Mouse (Mus musculus) T-helper 17 cell (primary cell): ENCODE measurements around the gene Bcas3.

Source experiments
- in situ Hi-C, 2 experiments: fragments of 300-600 bp; cut with MboI, MseI; formaldehyde crosslinking; loops; 1 replicate in 1 of 2; 2 replicates in 1 of 2; pipeline ENCODE4 v1.15.1; 2025; ENCODE audit warnings: high pct_unique_total_duplicates in 2 of 2

The Bcas3 gene

DNA sequence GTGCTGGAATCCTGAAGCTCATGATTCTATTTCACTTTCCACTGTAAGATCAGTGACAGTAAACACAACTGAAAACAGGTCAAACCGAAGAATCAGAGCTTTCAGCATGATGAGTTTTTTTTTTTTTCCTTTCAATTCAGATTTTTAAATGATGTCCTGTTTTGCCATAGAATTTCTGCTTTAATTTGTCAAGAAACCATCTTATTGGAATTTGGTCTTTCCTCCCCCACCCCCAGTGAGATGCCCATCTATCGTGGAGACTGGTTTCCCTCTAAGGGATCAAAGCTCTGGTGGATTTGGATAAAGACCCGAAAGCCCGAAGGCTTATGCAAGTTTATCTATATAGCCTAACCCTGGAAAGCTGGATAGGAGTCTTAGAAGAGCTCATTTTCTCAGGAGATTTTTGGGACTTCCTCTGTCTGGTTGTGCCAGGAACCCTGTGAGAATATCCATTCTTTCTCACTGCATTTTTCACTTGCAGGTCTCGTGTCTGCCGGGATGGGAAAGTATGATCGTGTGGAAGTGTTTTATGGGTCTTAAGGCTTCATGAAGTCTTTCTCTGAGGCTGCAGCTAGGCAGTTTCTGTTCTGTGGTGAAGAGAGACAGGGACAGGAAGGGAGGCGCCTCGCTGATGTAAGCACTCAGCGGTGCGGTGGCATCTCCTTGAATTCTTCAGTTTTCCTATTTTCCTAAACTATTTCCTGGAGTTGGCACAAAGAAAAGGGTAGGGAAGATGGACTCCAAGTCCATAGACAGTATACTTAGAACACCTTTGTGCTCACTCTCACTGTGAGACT is 173.2 kb downstream of the Bcas3 start:
- in situ Hi-C loops = loop anchor here in 1 of 2 experiments (5.0 kb wide), 1 partner anchor 296 kb away; no protein-coding TSS in a partner anchor

GRCm38 (mm10) chr11:85527261-85527660 is 174.3 kb downstream of the Bcas3 start:
- in situ Hi-C loops = loop anchor here in 1 of 2 experiments (5.0 kb wide), 1 partner anchor 295 kb away; no protein-coding TSS in a partner anchor

DNA sequence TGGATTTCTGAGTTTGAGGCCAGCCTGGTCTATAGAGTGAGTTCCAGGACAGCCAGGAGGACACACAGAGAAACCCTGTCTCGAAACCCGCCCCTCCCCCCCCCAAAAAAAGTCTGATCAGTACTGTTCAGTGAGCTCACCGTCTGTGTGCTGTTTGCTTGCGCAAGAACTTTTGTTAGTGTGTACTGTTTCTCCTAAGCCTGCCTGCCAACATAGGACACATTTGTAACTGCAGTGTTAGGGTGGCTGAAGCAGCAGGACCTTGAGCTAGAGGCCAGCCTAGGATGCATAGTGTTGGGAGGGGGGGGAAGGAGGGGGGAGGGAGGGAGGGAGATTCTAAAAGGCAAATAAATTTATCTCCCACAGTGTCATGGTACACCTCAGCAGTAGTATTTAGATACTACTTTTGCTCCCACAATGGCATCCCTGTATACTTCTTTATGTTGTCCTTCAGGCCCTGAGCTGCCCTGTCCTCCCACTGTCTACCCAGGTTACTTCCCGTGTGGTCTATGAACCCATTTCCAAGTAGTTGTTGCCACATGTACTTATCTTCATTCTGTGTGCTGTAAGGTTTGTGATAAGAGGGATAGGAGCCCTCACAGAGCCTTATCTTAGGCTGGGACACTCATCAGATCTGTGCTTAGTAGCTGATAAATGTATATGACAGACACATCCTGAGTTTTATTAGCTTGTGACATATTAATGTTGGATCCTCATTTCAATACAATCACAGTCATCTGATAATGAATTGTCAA is 176.7 kb downstream of the Bcas3 start:
- in situ Hi-C loops = loop anchor here in 1 of 2 experiments (5.0 kb wide), 1 partner anchor 293 kb away; no protein-coding TSS in a partner anchor

GRCm38 (mm10) chr11:85540989-85541388 is 188.0 kb downstream of the Bcas3 start:
- in situ Hi-C loops = no loop called here

- in situ Hi-C loops = no loop called here
Measured at GRCm38 (mm10) chr11:85543311-85543710, 190.3 kb downstream of the Bcas3 start.

DNA sequence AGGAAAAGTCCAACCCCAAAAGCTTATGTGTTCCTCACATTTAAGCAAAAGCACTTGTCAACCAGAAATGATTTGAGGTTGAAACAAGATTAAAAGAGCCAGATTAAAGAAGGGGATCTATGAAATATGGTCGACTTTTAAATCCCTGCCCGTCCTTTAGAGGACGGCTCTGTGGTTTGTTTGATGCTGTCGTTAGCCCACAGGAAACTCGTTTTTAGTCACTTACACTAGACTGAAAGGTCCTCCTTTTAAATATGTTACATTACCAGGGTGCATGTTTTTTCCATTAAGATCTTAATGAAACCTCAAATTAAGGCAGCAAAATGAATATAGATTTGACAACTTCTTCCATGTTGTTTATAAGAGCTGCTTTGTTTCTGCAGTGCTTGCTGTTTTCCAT is 192.6 kb downstream of the Bcas3 start:
- in situ Hi-C loops = no loop called here

GRCm38 (mm10) chr11:85547966-85548365 is 195.0 kb downstream of the Bcas3 start:
- in situ Hi-C loops = no loop called here

DNA sequence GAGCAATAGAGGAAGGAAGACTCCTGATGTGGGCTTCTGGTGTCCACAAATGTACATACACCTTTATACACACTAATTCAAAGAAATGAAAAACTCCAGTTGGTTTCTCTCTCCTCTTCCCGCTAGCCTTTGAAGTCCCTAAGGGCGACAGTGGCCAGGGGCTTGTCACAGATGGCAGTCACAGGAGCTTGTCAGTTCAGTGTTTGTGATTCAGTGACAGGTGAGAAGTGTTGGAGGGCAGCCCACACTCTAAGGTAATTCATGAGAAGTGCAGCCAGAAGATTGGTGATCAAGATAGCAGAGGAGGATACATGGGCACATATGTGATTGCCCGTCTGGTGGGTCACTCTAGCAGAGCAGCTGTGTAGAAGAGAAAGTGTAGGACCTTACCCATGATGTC is 196.7 kb downstream of the Bcas3 start:
- in situ Hi-C loops = loop anchor here in 1 of 2 experiments (25.0 kb wide), 1 partner anchor 1713 kb away; no protein-coding TSS in a partner anchor

DNA sequence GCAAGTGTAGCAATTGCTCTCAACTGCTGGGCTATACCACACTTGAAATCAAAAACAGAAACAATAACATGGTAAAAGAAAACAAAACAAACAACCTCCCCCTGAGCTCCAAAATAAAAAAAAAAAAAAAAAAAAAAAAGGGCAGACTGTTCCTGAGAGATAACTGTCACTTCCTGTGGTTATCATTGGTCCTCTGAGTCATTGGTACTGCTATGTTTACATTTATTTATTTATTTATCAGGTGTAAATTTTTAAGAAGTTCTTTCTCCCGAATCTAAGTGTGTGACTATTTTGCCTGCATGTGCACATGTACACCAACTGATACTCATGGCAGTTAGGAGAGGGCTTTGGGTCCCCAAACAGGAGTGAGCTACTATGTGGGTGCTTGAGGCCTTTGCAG is 202.1 kb downstream of the Bcas3 start:
- in situ Hi-C loops = loop anchor here in 1 of 2 experiments (25.0 kb wide), 1 partner anchor 1707 kb away; no protein-coding TSS in a partner anchor

DNA sequence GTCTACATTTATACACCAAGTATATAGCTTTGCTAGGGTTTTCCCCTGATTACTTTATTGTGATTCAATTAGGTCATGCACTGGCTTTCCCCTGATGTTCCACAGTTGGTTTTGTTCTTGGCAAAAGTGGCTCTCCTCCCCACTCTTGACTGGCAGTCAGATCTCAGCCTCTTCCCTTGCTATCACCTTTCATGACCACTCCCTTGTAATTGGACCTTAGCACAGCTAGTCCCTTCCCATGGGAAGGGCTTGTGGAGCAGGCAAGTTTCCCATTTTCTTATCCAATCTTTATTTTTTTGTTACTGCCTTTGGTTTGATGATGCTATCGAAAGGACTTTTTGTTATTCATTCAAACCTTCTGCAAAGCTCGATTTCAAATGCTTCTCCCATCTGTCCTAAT is 202.8 kb downstream of the Bcas3 start:
- in situ Hi-C loops = loop anchor here in 1 of 2 experiments (25.0 kb wide), 1 partner anchor 1707 kb away; no protein-coding TSS in a partner anchor

DNA sequence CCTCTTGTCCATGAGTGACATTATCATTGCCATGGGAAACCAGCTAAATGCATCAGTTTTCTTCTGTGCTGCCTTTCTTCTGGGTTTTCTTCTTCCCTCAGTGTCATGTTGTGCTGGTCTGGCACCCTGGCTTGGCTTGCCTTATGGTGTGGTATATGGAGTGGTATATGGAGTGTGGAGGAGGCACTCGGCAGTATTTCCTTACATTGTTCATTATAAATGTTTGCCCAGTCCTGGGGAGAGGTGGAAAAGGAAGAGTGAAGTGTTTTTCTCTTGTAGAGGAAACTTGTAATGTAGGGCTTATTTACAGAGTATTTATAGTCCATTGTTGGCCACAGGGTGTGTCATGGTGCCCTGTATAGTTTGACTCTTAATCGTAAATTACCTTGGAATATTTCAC is 212.1 kb downstream of the Bcas3 start:
- in situ Hi-C loops = loop anchor here in 1 of 2 experiments (25.0 kb wide), 1 partner anchor 1697 kb away; no protein-coding TSS in a partner anchor

DNA sequence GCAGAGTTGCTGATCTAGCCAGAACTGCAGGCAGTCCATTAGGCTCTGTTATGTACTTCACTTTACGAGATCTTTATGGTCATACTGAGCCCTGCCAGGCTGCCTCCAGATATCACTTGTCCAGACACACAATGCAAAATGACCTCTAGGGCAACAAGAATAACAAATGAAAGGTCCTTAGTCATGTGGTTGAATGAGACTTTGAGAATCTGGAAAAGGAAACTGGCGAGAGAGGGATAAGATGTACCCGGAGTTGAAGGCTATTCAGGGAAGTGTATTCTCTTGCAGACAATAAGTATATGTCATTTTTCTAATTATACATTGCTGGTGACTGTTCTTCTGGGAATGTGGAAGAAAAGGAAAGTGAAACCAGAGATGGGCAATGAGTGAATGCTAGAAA is 218.1 kb downstream of the Bcas3 start:
- in situ Hi-C loops = loop anchor here in 1 of 2 experiments (25.0 kb wide), 1 partner anchor 1691 kb away; no protein-coding TSS in a partner anchor

GRCm38 (mm10) chr11:85571936-85572335 is 219.0 kb downstream of the Bcas3 start:
- in situ Hi-C loops = loop anchor here in 1 of 2 experiments (25.0 kb wide), 1 partner anchor 1690 kb away; no protein-coding TSS in a partner anchor

GRCm38 (mm10) chr11:85572590-85572989 is 219.6 kb downstream of the Bcas3 start:
- in situ Hi-C loops = loop anchor here in 1 of 2 experiments (25.0 kb wide), 1 partner anchor 1690 kb away; no protein-coding TSS in a partner anchor

GRCm38 (mm10) chr11:85574496-85574895 is 221.5 kb downstream of the Bcas3 start:
- in situ Hi-C loops = loop anchor here in 1 of 2 experiments (25.0 kb wide), 1 partner anchor 1688 kb away; no protein-coding TSS in a partner anchor

DNA sequence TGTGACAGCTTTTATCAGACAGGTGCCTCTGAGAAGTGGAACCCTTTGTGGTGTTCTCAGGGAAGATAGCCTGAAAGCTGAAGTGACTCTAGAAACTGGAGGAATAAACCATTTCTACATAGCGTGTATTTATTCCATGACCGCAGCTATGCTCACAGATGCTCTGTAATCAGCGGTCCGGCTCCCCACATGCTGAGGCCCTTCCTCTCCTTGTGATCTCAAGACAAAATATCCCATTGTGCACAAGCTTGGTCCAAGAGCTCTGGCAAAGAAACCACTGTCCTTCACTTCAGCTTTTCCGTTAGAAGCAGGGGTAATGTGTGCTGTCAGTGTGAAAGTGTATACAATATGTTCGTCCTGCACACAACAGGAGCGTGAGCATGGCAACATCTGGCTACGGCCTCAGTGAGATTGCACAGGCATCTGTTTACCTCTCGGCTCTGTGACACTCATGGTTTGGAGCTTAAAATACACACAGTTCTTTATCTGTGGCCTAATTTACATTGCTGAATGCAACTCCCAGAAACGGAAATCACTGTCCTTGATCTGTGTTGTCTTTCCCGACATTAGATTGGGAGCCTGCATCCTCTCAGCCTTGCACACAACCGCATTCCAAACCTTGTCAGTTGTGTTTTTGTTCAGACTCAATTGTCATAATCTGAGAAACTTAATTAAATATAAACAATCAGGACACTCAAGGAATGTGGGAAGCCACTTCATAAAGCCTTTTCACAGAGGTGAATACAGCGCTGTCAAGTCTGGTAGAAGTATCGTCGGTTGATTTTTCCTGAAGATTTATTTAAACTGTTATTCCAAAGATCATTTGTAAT is 225.1 kb downstream of the Bcas3 start:
- in situ Hi-C loops = no loop called here

DNA sequence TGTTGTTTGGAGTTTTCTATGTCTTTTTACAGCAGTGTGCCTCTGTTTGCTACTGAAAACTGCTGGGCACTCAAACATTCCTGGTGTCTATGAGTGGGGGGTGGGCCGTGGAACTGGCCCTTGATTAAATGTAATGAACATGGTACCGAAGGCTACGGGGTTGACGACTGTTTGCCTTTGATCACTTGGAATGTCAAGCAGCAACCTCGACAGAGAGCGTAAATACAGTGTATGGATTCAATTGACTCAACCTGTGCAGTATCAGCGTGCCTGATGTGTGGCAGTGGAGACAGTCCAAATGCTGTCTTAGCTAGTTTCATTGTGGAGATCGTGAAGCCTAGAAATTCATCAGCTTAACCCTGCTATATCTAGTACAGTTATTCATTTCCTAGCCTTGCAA is 231.1 kb downstream of the Bcas3 start:
- in situ Hi-C loops = no loop called here

GRCm38 (mm10) chr11:85593636-85594035 is 240.7 kb downstream of the Bcas3 start:
- in situ Hi-C loops = no loop called here

DNA sequence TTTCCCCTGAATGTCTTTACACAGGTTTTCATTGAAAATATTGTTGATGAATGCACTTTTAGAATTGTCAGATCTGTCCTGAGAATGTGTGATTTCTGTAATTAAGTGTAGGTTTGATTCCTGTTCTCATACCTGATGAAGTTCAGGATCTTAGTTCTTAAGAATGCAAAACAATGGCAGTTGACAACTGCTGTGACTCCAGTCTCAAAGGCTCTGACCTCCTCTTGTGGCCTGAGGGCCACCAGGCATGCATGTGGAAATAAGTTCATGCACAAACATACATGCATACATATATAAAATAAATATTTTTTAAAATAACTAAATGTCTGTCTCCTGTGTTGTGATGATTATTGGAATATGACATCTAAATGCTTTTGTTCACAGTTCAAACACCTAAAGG is 246.3 kb downstream of the Bcas3 start:
- in situ Hi-C loops = no loop called here

DNA sequence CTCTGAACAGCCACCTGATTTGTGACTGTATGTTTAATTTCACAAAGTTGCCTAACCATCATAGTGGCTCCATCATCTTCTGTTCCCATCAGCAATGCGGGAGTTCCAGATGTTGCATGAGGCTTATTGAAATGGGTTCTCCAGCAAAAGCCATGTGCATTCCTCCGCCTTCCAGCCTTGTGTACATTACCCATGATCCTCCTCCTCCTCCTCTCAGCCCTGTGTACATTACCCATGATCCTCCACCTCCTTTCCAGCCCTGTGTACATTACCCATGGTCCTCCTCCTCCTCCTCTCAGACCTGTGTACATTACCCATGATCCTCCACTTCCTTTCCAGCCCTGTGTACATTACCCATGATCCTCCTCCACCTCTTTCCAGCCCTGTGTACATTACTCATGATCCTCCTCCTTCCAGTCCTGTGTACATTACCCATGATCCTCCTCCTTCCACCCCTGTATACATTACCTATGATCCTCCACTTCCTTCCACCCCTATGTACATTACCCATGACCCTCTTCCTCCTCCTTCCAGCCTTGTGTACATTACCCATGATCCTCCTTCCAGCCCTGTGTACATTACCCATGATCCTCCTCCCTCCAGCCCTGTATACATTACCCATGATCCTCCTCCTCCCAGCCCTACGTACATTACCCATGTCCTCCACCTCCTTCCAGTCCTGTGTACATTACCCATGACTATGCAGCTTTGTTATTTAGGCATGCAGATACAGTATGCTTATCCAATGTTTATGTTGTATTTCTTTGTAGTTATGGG is 250.8 kb downstream of the Bcas3 start:
- in situ Hi-C loops = no loop called here
